Mouse (Mus musculus) neural tube, embryonic 15.5 days (tissue): Measurements from ENCODE around the gene Ppp6r1. TPM values are rescaled to one million over a fixed set of nuclear protein-coding genes. Genes with fewer than 3 reads are reported as not detected.
A peak's percentile ranks its signal among the peaks of the same experiment; 100 is the strongest.

Experiments used
- ATAC-seq: fragments of 200-750 bp; cut with Nextera tagmentation; 2 replicates; pipeline ENCODE4 v1.8.0; 2017; ENCODE audit warnings: mild to moderate bottlenecking, moderate TSS enrichment, moderate library complexity; ENCODE audit not compliant: low FRiP score
- H3K27ac ChIP-seq: fragments of 300-500 bp; sonication (generic); replicated peaks from 2 replicates; pipeline ENCODE4 v1.5.1; 2015; ENCODE audit warnings: mild to moderate bottlenecking, inconsistent platforms
- H3K27me3 ChIP-seq: fragments of 300-500 bp; sonication (generic); replicated peaks from 2 replicates; pipeline ENCODE4 v1.6.1; 2015; ENCODE audit warnings: inconsistent platforms
- H3K36me3 ChIP-seq: fragments of 300-500 bp; sonication (generic); 2 replicates; pipeline ENCODE4 v1.6.1; 2015; ENCODE audit warnings: inconsistent platforms
- H3K4me1 ChIP-seq: fragments of 300-500 bp; sonication (generic); 2 replicates; pipeline ENCODE4 v1.6.1; 2015; ENCODE audit warnings: inconsistent platforms
- H3K4me2 ChIP-seq: fragments of 300-500 bp; sonication (generic); 2 replicates; pipeline ENCODE4 v1.6.1; 2015; ENCODE audit warnings: inconsistent platforms, mild to moderate bottlenecking, moderate library complexity
- H3K4me3 ChIP-seq: fragments of 300-500 bp; sonication (generic); replicated peaks from 2 replicates; pipeline ENCODE4 v1.5.1; 2015; ENCODE audit warnings: mild to moderate bottlenecking, inconsistent platforms
- H3K9ac ChIP-seq: fragments of 300-500 bp; sonication (generic); replicated peaks from 2 replicates; pipeline ENCODE4 v1.6.1; 2015; ENCODE audit warnings: mild to moderate bottlenecking, inconsistent platforms
- H3K9me3 ChIP-seq: fragments of 300-500 bp; sonication (generic); replicated peaks from 2 replicates; pipeline ENCODE4 v1.6.1; 2016; ENCODE audit warnings: inconsistent platforms
- WGBS: fragments of 180-500 bp; shearing (Covaris S2); methylation state at CpG from one replicate; pipeline ENCODE4 v1.1.7; 2015; ENCODE audit warnings: mixed read lengths; 5-methylcytosine and 5-hydroxymethylcytosine counted together
- polyA plus RNA-seq: library from polyadenylated mRNA; unstranded; fragments of >200 nt; fragmentation: Nextera tagmentation; extraction: Ambion mirVana; gene quantifications from 2 replicates; pipeline ENCODE4 v1.2.1, GENCODE M21; 2015

Gene Ppp6r1
- polyA plus RNA-seq, 1 experiment from 2014 or later = 8.9 TPM

DNA sequence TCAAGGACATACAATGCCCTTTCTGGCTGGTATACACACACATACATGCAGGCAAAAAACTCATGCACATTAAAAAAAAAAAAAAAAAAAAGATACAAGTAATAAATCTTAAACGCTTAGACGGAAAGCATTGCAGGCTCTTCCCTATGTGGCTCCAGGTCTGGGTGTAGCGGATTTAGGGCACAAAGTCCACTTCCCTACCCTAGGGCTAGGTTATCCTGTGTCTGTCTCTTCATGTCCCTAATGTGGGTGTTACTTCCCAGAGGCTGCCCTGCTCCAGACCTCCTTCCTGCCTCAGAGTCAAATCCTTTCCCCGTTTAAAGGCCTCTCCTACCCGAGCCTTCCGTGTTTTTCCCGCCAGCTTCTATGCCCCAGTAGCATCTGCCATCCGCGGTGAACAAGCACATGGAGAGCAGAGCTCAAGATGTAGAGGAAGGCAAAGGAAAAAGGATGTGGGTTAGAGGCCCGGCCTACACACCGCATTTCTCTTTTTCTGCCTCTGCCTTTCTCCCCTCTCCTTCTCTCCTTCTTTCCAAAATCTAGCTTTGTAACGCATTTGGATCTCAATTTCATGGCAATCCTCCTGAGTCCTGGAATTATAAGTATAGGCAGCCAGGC lies 15.4 kb upstream of the Ppp6r1 start:
- Histone ChIP-seq H3K36me3 (peaks cover 66% of the 10 kb centered on the region), H3K9me3 (no peaks in the 10 kb centered on the region), H3K9ac (no peak overlapping the region; the same call in 1 of the 2 replicates), H3K4me3 (no peak overlapping the region), H3K4me1 (peaks cover 6% of the 10 kb centered on the region; the same call in 1 of the 2 replicates), H3K27me3 (no peaks in the 10 kb centered on the region), H3K27ac (no peak overlapping the region), H3K4me2 (no peak overlapping the region)
- ATAC-seq = no peak
- 90% methylated on average over 12 of the region's 12 CpGs for WGBS

DNA sequence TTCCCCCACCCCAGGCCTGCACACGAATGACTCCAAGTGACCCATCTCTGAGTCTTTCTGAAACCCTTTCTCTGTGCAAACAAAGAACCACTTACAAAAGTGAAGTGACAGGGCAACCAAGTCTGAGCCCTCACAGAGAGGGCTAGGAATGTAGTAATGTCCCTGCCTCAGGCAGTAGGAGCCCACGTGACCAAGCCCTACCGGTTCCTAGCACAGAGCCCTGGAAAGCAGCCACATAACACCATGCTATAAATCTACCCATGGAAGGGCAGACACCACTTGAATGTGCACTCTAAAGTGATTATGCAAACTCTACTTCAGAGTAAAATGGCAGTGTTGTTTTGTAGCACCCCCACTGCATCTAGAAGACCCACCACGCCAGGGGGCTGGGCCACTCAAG lies 13.1 kb upstream of the Ppp6r1 start:
- 33% methylated on average over 4 of the region's 4 CpGs for WGBS
- H3K9ac ChIP-seq = no peak overlapping the region
- peak overlapping the region; percentile 75 for H3K27ac ChIP-seq
- ATAC-seq = peak; percentile 92
- no peak overlapping the region for H3K4me2 ChIP-seq
- peaks cover 70% of the 10 kb centered on the region for H3K36me3 ChIP-seq
- H3K27me3 ChIP-seq = no peaks in the 10 kb centered on the region
- H3K9me3 ChIP-seq = no peaks in the 10 kb centered on the region
- H3K4me1 ChIP-seq = peaks cover 6% of the 10 kb centered on the region; the same call in 1 of the 2 replicates
- no peak overlapping the region for H3K4me3 ChIP-seq

GRCm38 (mm10) chr7:4670655-4671255 lies 11.9 kb upstream of the Ppp6r1 start:
- H3K4me3 ChIP-seq = no peak overlapping the region
- no peaks in the 10 kb centered on the region for H3K9me3 ChIP-seq
- 88% methylated on average over 8 of the region's 8 CpGs for WGBS
- no peak for ATAC-seq
- peaks cover 73% of the 10 kb centered on the region for H3K36me3 ChIP-seq
- no peak overlapping the region for H3K27ac ChIP-seq
- H3K9ac ChIP-seq = no peak overlapping the region
- H3K4me2 ChIP-seq = no peak overlapping the region
- H3K27me3 ChIP-seq = no peaks in the 10 kb centered on the region
- peaks cover 6% of the 10 kb centered on the region; the same call in 1 of the 2 replicates for H3K4me1 ChIP-seq

- no peak overlapping the region for H3K27ac ChIP-seq
- peaks cover 66% of the 10 kb centered on the region for H3K36me3 ChIP-seq
- 96% methylated on average over 9 of the region's 9 CpGs for WGBS
- no peak overlapping the region for H3K4me3 ChIP-seq
- no peak for ATAC-seq
- no peaks in the 10 kb centered on the region for H3K9me3 ChIP-seq
- no peak overlapping the region for H3K4me2 ChIP-seq
- peaks cover 6% of the 10 kb centered on the region; the same call in 1 of the 2 replicates for H3K4me1 ChIP-seq
- no peaks in the 10 kb centered on the region for H3K27me3 ChIP-seq
- H3K9ac ChIP-seq = no peak overlapping the region
Observed at GRCm38 (mm10) chr7:4669156-4669555, 10.3 kb upstream of the Ppp6r1 start.

GRCm38 (mm10) chr7:4668506-4668905 lies 9.7 kb upstream of the Ppp6r1 start:
- no peak overlapping the region for H3K9ac ChIP-seq
- no peak overlapping the region for H3K27ac ChIP-seq
- H3K27me3 ChIP-seq = no peaks in the 10 kb centered on the region
- peaks cover 71% of the 10 kb centered on the region for H3K36me3 ChIP-seq
- no peaks in the 10 kb centered on the region for H3K9me3 ChIP-seq
- 95% methylated on average over 8 of the region's 8 CpGs for WGBS
- H3K4me2 ChIP-seq = no peak overlapping the region
- peaks cover 6% of the 10 kb centered on the region; the same call in 1 of the 2 replicates for H3K4me1 ChIP-seq
- ATAC-seq = no peak
- no peak overlapping the region for H3K4me3 ChIP-seq

GRCm38 (mm10) chr7:4666871-4667270 lies 8.1 kb upstream of the Ppp6r1 start:
- Histone ChIP-seq H3K27ac (no peak overlapping the region), H3K9me3 (no peaks in the 10 kb centered on the region), H3K27me3 (no peaks in the 10 kb centered on the region), H3K9ac (no peak overlapping the region), H3K4me1 (peaks cover 3% of the 10 kb centered on the region; the same call in 1 of the 2 replicates), H3K4me3 (no peak overlapping the region), H3K36me3 (peaks cover 83% of the 10 kb centered on the region), H3K4me2 (no peak overlapping the region)
- WGBS = 97% methylated on average over 5 of the region's 5 CpGs
- no peak for ATAC-seq

GRCm38 (mm10) chr7:4663742-4664141 lies 4.9 kb upstream of the Ppp6r1 start:
- H3K4me2 ChIP-seq = no peak overlapping the region
- H3K9me3 ChIP-seq = no peaks in the 10 kb centered on the region
- H3K4me3 ChIP-seq = no peak overlapping the region
- WGBS = 78% methylated on average over 2 of the region's 2 CpGs
- H3K9ac ChIP-seq = no peak overlapping the region
- H3K27ac ChIP-seq = no peak overlapping the region
- peaks cover 59% of the 10 kb centered on the region for H3K36me3 ChIP-seq
- ATAC-seq = no peak
- no peaks in the 10 kb centered on the region for H3K27me3 ChIP-seq
- peaks cover 15% of the 10 kb centered on the region for H3K4me1 ChIP-seq

DNA sequence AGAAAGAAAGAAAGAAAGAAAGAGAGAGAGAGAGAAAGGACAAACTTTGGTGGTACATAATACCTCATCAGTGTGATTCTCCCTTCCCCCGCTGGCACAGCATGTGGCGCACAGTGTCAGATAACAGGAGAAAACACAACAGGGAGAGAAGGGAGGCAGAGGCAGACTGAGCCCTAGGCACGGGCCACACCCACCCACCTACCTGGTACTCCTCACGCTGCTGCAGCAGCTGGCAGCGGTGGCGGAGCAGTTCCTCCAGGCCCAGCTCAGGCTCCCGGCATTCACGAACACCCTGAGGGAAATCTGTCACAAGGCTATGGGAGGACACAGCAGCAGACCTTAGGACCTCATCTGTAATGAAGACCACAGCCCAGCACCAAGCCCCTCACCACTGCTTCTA lies 4.4 kb upstream of the Ppp6r1 start:
- no peaks in the 10 kb centered on the region for H3K27me3 ChIP-seq
- peaks cover 54% of the 10 kb centered on the region for H3K36me3 ChIP-seq
- no peaks in the 10 kb centered on the region for H3K9me3 ChIP-seq
- H3K4me3 ChIP-seq = no peak overlapping the region
- H3K4me2 ChIP-seq = no peak overlapping the region
- ATAC-seq = no peak
- peaks cover 15% of the 10 kb centered on the region for H3K4me1 ChIP-seq
- 83% methylated on average over 8 of the region's 8 CpGs for WGBS
- H3K9ac ChIP-seq = no peak overlapping the region
- no peak overlapping the region for H3K27ac ChIP-seq

DNA sequence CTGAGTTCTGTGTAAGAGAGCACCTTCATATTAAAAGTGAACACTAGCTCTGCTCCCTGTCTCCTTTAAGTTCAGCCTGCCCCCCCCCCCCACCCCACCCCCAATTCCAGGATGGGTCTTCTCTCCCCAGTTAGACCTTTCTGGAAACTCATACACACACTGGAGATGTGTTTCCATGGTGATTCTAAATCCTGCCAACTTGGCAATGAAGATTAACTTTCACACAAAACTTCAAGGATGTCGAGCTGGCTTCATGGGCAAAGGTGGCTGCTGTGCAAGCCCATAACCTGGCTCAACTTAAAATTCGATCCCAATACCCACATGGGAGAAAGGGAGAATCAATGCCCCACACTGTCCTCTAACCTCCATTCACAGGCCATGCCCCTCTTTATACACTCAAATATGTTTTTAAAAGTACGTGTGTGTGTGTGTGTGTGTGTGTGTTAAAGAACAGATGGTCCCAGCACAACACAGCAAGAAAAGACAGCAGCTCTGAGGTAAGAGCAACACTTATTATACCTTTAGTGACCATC lies 1.2 kb upstream of the Ppp6r1 start:
- Histone ChIP-seq H3K9ac (peak overlapping the region; percentile 96; the same call in 1 of the 2 replicates), H3K27ac (peak overlapping the region; percentile 96), H3K4me1 (peaks cover 46% of the 10 kb centered on the region), H3K27me3 (no peaks in the 10 kb centered on the region), H3K4me2 (peak overlapping the region; percentile 89), H3K9me3 (no peaks in the 10 kb centered on the region), H3K4me3 (peak overlapping the region; percentile 91), H3K36me3 (peaks cover 29% of the 10 kb centered on the region)
- 51% methylated on average over 3 of the region's 3 CpGs for WGBS
- no peak for ATAC-seq

DNA sequence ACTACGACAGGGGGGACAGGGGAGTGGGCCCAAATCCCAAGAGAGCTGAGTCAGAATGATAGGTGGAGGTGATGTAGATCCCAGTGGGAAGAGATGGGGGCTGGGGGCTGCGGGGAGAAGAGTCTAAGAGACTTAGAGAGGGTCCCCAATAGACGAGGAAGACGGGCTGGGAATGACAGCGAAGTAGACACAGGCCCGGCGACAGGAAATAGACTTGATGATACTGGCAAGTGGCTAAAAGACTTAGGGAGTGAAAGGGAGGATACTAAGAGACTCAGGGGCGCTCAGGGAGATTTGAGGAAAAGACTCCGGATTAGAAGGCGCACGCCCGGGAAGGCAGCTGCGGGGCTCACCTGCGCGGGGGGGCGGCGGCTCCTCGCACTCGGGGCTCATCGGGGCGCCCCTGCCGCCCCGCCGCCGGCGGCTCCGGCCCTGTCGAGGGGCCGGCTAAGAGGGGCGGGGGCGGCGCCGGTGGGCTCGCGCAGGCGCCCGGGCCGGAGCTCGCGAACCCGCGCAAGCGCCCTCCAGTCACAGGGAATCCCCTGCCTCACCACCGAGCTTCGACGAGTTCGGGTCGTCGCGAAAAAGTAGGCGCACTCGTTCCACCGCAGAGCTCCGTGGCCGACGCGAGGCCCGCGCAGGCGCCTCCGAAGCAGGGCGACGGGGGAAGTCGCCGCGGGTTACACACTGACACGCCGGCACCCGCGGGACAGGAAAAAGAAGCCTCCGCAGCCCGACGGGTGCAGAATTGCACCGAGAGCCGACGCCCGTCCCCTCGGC lies 501 bp downstream of the Ppp6r1 start:
- whole genome bisulfite sequencing = under 1% methylated on average over 76 of the region's 78 CpGs
- Histone ChIP-seq H3K4me3 (peak overlapping the region; percentile 91), H3K4me2 (peak overlapping the region; percentile 89), H3K9ac (peak overlapping the region; percentile 96), H3K9me3 (no peaks in the 10 kb centered on the region), H3K27me3 (no peaks in the 10 kb centered on the region), H3K27ac (peak overlapping the region; percentile 96), H3K4me1 (peaks cover 52% of the 10 kb centered on the region), H3K36me3 (peaks cover 13% of the 10 kb centered on the region)
- peak; percentile 87 for ATAC-seq

DNA sequence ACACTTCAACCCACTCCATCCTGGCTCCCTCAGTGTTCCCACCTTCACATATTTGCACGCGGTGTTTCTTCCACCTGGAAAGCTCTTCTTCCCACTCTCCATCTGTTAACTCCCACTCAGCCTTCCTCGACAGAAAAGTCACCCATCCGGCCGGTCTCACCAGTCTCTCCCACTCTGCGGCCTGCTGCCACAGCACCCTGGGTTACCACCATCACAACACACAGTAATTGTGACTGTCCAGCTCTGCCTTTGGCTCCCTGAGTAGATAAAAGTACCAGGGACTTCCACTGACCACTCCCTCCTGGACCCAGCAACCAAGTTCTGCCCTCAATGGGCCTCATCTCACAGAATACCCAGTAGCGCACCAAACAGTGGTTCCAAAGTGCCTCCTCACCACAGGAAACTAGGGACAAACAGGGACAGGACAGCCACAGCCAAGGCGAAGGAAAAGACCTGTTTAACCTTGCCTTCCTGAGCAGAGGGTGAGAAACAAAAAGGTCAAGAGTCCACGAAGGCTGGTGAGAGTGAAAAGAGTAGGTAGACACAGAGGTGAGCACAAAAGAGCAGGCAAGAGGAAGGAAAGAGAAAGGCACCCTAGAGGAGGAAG lies 1.2 kb downstream of the Ppp6r1 start:
- peak overlapping the region; percentile 96; the same call in 1 of the 2 replicates for H3K27ac ChIP-seq

More for the DNA sequence above, 1.2 kb downstream of the Ppp6r1 start:
- Histone ChIP-seq H3K9me3 (no peaks in the 10 kb centered on the region), H3K27me3 (no peaks in the 10 kb centered on the region), H3K4me3 (peak overlapping the region; percentile 91), H3K9ac (peak overlapping the region; percentile 96), H3K4me1 (peaks cover 54% of the 10 kb centered on the region), H3K36me3 (peaks cover 11% of the 10 kb centered on the region; the same call in 1 of the 2 replicates), H3K4me2 (peak overlapping the region; percentile 89)
- ATAC-seq = no peak
- WGBS = 53% methylated on average over 9 of the region's 9 CpGs
